Mouse (Mus musculus) heart, embryonic 12.5 days (tissue): ENCODE results near the gene Pigh. TPM values are rescaled to one million over a fixed set of nuclear protein-coding genes. Genes with fewer than 3 reads are reported as not detected.

Source experiments
- ATAC-seq: fragments of 200-750 bp; cut with Nextera tagmentation; 2 replicates; pipeline ENCODE4 v1.8.0; 2017; ENCODE audit warnings: moderate TSS enrichment, moderate library complexity; ENCODE audit not compliant: insufficient number of reproducible peaks, low FRiP score
- H3K27ac ChIP-seq: fragments of 300-500 bp; sonication (generic); 2 replicates; pipeline ENCODE4 v1.5.1; 2016; ENCODE audit warnings: mild to moderate bottlenecking, moderate library complexity; ENCODE audit not compliant: poor library complexity, severe bottlenecking
- H3K27me3 ChIP-seq: fragments of 300-500 bp; sonication (generic); replicated peaks from 2 replicates; pipeline ENCODE4 v1.6.1; 2016; ENCODE audit warnings: mild to moderate bottlenecking, moderate library complexity
- H3K36me3 ChIP-seq: fragments of 300-500 bp; sonication (generic); 2 replicates; pipeline ENCODE4 v1.6.1; 2016; ENCODE audit warnings: mild to moderate bottlenecking, moderate library complexity
- H3K4me1 ChIP-seq: fragments of 300-500 bp; sonication (generic); replicated peaks from 2 replicates; pipeline ENCODE4 v1.6.1; 2016; ENCODE audit warnings: mild to moderate bottlenecking
- H3K4me2 ChIP-seq: fragments of 300-500 bp; sonication (generic); 2 replicates; pipeline ENCODE4 v1.6.1; 2016; ENCODE audit warnings: mild to moderate bottlenecking, moderate library complexity
- H3K4me3 ChIP-seq: fragments of 300-500 bp; sonication (generic); 2 replicates; pipeline ENCODE4 v1.5.1; 2016; ENCODE audit warnings: mild to moderate bottlenecking
- H3K9ac ChIP-seq: fragments of 300-500 bp; sonication (generic); 2 replicates; pipeline ENCODE4 v1.6.1; 2016; ENCODE audit warnings: mild to moderate bottlenecking, moderate library complexity
- H3K9me3 ChIP-seq: fragments of 300-500 bp; sonication (generic); replicated peaks from 2 replicates; pipeline ENCODE4 v1.6.1; 2016; ENCODE audit warnings: mild to moderate bottlenecking, moderate library complexity
- WGBS: fragments of 180-500 bp; shearing (Covaris S2); methylation state at CpG from one replicate; pipeline ENCODE4 v1.1.7; 2016; 5-methylcytosine and 5-hydroxymethylcytosine counted together
- polyA plus RNA-seq: library from polyadenylated mRNA; unstranded; fragments of >200 nt; fragmentation: Nextera tagmentation; extraction: Ambion mirVana; gene quantifications from 2 replicates; pipeline ENCODE4 v1.2.1, GENCODE M21; 2016

Gene Pigh
- polyA plus RNA-seq, 1 experiment from 2014 or later, result 16.8 TPM

DNA sequence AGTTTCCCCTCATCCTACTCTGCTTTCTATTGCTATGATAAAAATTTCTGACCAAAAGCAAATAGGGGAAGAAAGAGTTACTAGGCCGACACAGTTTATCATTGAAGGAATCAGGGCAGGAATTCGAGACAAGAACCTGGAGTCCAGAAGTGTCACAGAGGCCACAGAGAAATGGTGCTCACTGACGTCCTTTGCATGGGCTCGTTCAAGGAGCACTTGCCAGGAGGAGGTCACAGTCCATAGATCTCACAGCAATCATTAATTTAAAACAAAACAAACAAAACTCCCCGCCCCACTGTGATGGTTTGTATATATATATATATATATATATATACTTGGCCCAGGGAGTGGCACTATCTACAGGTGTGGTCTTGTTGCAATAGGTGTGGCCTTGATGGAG is 15.9 kb upstream of the Pigh start:
- H3K9me3 ChIP-seq, result 0 out of 2 replicates have a peak, but pooled peaks cover 6% of the 10 kb centered on the region
- peaks cover 9% of the 10 kb centered on the region; the same call in 1 of the 2 replicates for H3K4me1 ChIP-seq
- no peak for ATAC-seq
- WGBS, result 86% methylated on average over 5 of the region's 5 CpGs
- H3K4me3 ChIP-seq, result no peak overlapping the region
- no peak overlapping the region for H3K27ac ChIP-seq
- H3K27me3 ChIP-seq, result no peaks in the 10 kb centered on the region
- no peaks in the 10 kb centered on the region for H3K36me3 ChIP-seq
- H3K4me2 ChIP-seq, result no peak overlapping the region
- no peak overlapping the region for H3K9ac ChIP-seq

DNA sequence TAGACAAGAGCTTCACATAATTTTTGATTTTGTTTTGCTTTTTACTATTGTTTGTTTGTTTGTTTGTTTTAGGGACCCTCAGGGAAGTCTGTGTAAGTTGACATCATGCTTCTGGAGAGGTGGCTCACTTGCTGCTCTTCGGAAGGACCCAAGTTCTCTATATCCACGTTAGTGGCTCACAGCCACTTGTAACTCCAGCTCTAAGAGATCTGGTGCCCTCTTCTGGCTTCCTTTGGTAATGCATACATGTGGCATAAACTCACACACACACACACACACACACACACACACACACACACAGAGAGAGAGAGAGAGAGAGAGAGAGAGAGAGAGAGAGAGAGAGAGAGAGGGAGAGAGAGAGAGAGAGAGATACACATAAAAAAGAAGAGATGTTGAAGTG is 15.1 kb upstream of the Pigh start:
- H3K36me3 ChIP-seq, result no peaks in the 10 kb centered on the region
- H3K9ac ChIP-seq, result no peak overlapping the region
- 63% methylated on average over 2 of the region's 2 CpGs for WGBS
- no peak overlapping the region for H3K4me3 ChIP-seq
- H3K27ac ChIP-seq, result no peak overlapping the region
- H3K9me3 ChIP-seq, result 0 out of 2 replicates have a peak, but pooled peaks cover 6% of the 10 kb centered on the region
- H3K27me3 ChIP-seq, result no peaks in the 10 kb centered on the region
- peaks cover 9% of the 10 kb centered on the region; the same call in 1 of the 2 replicates for H3K4me1 ChIP-seq
- ATAC-seq, result no peak
- H3K4me2 ChIP-seq, result no peak overlapping the region

DNA sequence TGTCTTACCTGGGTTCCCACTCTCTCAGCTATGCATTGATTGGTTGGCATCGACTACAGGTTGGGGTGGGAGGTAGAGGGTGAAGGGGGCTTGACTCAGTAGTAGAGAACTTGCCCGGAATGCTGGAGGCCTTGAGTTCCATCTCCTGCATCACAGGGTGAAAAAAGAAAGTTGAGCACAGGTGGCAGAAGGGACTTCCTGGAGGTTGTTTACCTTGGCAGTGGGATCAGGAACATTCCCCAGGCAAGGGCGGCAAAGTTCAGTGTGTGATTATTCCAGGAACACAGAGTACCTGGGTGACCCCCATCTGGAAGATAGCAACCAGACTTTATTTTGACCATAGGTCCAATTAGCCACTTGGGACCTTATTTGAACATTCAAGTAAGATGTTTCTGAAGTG is 14.3 kb upstream of the Pigh start:
- Histone ChIP-seq H3K36me3 (no peaks in the 10 kb centered on the region), H3K4me3 (no peak overlapping the region), H3K4me2 (no peak overlapping the region), H3K27me3 (no peaks in the 10 kb centered on the region), H3K4me1 (peaks cover 9% of the 10 kb centered on the region; the same call in 1 of the 2 replicates), H3K9me3 (0 out of 2 replicates have a peak, but pooled peaks cover 6% of the 10 kb centered on the region), H3K9ac (no peak overlapping the region), H3K27ac (no peak overlapping the region)
- WGBS, result 72% methylated on average over 3 of the region's 3 CpGs
- no peak for ATAC-seq

DNA sequence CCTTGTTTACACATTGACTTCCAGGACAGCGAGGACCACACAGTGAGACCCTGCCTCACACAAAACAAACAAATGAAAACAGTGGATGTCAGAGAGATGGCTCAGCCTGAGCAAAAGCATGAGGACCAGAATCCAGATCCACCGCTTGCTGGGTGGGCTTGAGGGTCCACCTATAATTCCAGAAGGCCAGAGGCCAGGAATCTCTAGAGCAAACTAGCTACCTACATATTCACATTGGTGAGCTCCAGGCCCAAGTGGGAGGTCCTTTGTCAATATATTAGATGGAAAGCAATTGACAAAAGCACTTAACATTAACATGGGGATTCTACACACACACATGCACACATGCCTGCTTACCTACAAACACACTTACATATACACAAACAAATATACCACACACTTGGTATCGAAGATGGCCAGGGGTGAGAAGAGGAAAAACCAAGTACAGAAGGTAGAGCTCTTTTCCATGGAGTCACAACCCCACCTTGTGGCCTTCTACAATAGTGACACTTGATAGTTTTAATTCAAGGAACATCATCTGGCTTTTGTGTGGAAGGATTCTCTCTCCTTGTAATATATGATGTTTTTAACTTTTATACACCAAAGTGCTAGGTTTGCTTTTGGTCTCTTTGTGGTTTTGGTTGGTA is 7.8 kb upstream of the Pigh start:
- Histone ChIP-seq H3K4me1 (peaks cover 9% of the 10 kb centered on the region; the same call in 1 of the 2 replicates), H3K27me3 (no peaks in the 10 kb centered on the region), H3K9me3 (no peaks in the 10 kb centered on the region), H3K4me2 (no peak overlapping the region), H3K36me3 (no peaks in the 10 kb centered on the region), H3K4me3 (no peak overlapping the region), H3K9ac (no peak overlapping the region), H3K27ac (no peak overlapping the region)
- no peak for ATAC-seq
- WGBS, result 44% methylated on average over 3 of the region's 3 CpGs

DNA sequence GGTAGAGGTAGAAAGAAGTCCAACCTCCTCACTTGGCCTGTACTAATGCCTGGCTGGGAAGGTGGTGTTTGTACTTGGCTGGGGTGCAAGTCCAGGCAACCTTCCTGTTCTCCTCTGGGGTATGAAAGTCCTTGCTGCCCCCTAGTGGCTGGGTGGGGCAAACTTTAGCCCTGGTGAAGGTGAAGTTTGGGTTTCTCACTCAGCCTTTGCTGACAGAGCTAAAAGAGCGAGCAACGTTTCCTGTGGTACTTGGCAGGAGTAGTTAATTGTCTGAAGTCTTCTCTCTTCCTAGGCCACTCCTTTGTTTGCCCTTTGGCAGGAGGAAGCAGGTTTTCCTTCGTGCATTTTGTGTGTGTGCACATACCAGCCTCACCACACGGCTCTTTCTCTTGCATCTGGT is 3.1 kb upstream of the Pigh start:
- 37% methylated on average over 4 of the region's 4 CpGs for WGBS
- no peaks in the 10 kb centered on the region for H3K36me3 ChIP-seq
- H3K4me1 ChIP-seq, result no peaks in the 10 kb centered on the region
- H3K9ac ChIP-seq, result no peak overlapping the region
- no peak overlapping the region for H3K27ac ChIP-seq
- H3K4me3 ChIP-seq, result no peak overlapping the region
- H3K9me3 ChIP-seq, result no peaks in the 10 kb centered on the region
- ATAC-seq, result no peak
- H3K27me3 ChIP-seq, result no peaks in the 10 kb centered on the region
- H3K4me2 ChIP-seq, result no peak overlapping the region

DNA sequence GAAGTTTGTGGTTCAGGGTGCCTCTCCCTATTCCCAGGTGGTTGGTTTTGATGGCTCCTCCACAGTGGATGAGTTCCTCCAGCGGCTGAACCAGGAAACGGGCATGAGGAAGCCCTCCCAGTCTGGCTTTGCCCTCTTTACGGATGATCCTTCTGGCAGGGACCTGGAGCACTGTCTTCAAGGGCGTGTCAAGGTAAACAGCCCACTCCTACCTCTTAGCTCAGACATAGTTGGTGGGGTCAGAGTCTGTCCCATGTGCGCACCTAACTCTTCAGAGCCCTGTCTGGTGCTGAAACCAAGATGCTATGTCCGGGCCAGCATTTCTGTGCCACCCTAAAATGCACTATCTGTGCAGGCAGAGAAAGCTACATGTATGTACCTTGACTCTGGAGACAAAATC is 16.1 kb downstream of the Pigh start:
- Histone ChIP-seq H3K27ac (no peak overlapping the region), H3K36me3 (peaks cover 95% of the 10 kb centered on the region), H3K4me3 (no peak overlapping the region), H3K4me1 (no peaks in the 10 kb centered on the region), H3K4me2 (no peak overlapping the region), H3K27me3 (no peaks in the 10 kb centered on the region), H3K9me3 (no peaks in the 10 kb centered on the region), H3K9ac (no peak overlapping the region)
- no peak for ATAC-seq
- 84% methylated on average over 6 of the region's 6 CpGs for WGBS

DNA sequence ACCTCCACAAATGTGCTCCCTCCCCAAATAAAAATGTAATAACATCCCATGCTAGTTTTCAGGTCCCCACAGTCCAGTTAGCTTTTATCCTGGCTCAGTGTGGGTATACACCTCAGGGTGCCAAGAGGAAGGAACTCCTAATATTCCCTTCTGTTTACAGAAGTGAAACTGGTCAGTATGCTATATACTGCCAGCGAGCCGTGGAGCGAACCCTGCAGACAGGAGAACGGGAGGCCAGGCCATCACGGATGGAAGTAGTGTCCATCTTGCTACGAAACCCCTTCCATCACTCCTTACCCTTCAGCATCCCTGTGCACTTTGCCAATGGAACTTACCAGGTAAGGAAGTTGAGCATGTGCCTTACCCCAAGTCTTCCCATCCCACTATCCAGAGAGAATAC is 16.9 kb downstream of the Pigh start:
- no peaks in the 10 kb centered on the region for H3K27me3 ChIP-seq
- H3K36me3 ChIP-seq, result peaks cover 95% of the 10 kb centered on the region
- 86% methylated on average over 6 of the region's 6 CpGs for WGBS
- H3K9ac ChIP-seq, result no peak overlapping the region
- H3K4me1 ChIP-seq, result no peaks in the 10 kb centered on the region
- no peak overlapping the region for H3K4me2 ChIP-seq
- no peak overlapping the region for H3K4me3 ChIP-seq
- H3K27ac ChIP-seq, result no peak overlapping the region
- no peak for ATAC-seq
- no peaks in the 10 kb centered on the region for H3K9me3 ChIP-seq

DNA sequence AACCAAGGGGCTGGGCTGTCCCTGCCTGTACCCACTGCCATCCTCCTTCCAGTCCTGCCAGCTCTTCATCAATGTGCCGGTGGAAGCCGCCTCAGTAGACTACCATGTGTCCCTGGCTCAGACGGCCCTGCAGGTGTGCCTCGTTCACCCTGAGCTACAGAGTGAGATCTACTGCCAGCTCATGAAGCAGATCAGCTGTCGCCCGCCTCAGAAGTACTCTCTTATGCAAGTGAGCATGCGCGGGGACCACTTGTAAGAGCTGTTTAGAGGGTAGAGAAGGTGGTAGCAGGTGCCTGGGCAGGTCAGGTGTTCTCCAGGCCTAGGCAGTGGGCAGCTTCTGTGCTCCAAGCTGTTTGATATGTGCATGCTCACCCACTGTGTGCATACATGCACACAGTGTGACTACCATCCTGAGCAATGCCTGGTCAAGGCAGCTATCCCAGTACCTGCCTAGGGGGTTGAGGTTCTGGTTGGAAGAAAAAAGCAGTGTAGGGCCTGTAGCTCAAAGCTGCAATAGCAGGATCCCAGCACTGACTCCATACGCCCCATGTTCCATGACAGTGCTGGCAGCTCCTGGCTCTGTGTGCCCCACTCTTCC is 18.6 kb downstream of the Pigh start:
- no peak for ATAC-seq
- WGBS, result 86% methylated on average over 9 of the region's 9 CpGs
- H3K27me3 ChIP-seq, result no peaks in the 10 kb centered on the region
- no peak overlapping the region for H3K27ac ChIP-seq
- no peak overlapping the region for H3K4me3 ChIP-seq
- no peaks in the 10 kb centered on the region for H3K4me1 ChIP-seq
- H3K36me3 ChIP-seq, result peaks cover 86% of the 10 kb centered on the region
- no peak overlapping the region for H3K9ac ChIP-seq
- H3K9me3 ChIP-seq, result no peaks in the 10 kb centered on the region
- H3K4me2 ChIP-seq, result no peak overlapping the region

DNA sequence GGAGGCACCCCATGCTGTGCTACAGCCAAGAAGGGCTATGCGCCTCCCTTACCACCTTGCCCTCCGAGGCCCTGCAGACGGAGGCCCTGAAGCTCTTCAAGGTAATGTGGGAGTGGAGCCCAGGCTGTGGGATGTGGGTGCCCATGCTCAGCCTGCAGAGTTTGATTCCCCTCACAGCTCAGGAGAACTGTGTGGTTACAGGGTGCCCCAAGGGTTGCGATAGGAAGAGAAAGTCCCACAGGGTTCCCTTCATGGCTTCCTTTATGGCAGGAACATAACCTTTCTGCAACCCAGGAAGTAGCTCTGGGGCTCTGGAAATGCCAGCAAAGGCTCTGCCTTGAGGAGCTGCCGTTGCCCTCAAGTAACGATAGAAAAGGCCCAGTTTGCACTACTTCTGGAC is 19.5 kb downstream of the Pigh start:
- no peak for ATAC-seq
- Histone ChIP-seq H3K9me3 (no peaks in the 10 kb centered on the region), H3K4me1 (no peaks in the 10 kb centered on the region), H3K4me2 (no peak overlapping the region), H3K36me3 (peaks cover 85% of the 10 kb centered on the region), H3K9ac (no peak overlapping the region), H3K27me3 (no peaks in the 10 kb centered on the region), H3K4me3 (no peak overlapping the region), H3K27ac (no peak overlapping the region)
- 81% methylated on average over 6 of the region's 6 CpGs for WGBS

DNA sequence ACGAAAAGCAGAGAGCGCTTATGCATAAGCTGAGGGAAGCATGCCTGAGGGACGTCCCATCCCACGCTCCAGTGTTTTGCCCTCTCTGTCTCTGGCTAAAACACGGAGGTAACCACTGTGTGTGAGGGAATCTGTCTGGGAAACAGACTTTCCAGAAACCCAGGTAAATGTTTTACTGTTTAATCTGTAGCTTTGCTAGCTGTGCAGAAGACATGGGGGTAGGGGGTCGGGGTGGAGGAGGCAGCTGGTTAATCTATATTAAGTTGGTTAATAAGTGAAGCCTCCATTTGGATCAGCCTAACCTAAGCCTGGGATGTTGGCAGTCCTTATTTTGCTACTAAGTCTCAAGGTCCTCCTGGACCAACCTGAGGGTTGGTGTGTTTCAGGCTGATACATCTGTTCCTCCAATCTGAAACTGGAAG is 20.3 kb downstream of the Pigh start:
- Histone ChIP-seq H3K27me3 (no peaks in the 10 kb centered on the region), H3K4me3 (no peak overlapping the region), H3K27ac (no peak overlapping the region), H3K36me3 (peaks cover 86% of the 10 kb centered on the region), H3K9ac (no peak overlapping the region), H3K4me2 (no peak overlapping the region), H3K4me1 (no peaks in the 10 kb centered on the region), H3K9me3 (no peaks in the 10 kb centered on the region)
- no peak for ATAC-seq
- WGBS, result 82% methylated on average over 6 of the region's 6 CpGs

DNA sequence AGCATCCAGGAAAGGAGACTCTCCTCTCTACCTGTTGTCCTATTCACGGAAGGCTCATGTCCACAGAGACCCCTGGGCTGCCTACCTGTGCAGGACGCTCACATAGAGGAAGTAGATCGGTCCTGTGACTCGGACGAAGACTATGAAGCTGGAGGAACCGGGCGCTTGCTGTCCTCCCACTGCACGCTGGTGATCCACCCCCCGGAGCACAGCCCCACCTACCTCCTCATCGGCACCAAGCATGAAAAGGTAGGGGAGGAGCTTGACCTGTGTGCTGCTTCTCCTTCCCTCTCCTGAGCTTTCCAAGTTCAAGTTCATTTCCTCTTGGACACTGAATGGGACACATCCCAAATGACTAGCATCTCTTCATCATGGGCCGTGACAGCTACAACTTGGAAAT is 21.1 kb downstream of the Pigh start:
- no peak overlapping the region for H3K4me3 ChIP-seq
- H3K27me3 ChIP-seq, result no peaks in the 10 kb centered on the region
- no peak overlapping the region for H3K4me2 ChIP-seq
- H3K9ac ChIP-seq, result no peak overlapping the region
- no peaks in the 10 kb centered on the region for H3K9me3 ChIP-seq
- no peak for ATAC-seq
- 88% methylated on average over 11 of the region's 11 CpGs for WGBS
- H3K27ac ChIP-seq, result no peak overlapping the region
- peaks cover 85% of the 10 kb centered on the region for H3K36me3 ChIP-seq
- H3K4me1 ChIP-seq, result no peaks in the 10 kb centered on the region

DNA sequence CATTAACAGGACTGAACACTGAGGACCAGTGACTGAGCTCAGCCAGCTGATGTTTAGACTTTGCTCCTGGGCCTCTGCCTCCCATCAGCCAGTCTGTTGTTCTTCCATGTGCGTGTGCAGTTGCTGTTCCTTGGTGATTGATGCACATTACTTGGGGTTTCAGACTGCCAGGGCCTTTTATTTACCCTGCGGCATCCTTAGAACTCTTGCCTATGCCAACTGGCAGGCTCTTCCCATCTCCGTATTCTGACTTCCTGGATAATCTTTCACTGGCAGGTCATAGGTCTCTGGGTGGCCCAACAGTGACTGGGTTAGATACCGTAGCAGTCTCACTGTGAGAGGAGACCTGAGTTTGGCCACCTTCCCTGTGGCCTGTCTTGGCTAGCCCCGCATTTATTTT is 21.9 kb downstream of the Pigh start:
- no peak overlapping the region for H3K27ac ChIP-seq
- no peaks in the 10 kb centered on the region for H3K9me3 ChIP-seq
- peaks cover 80% of the 10 kb centered on the region for H3K36me3 ChIP-seq
- no peaks in the 10 kb centered on the region for H3K27me3 ChIP-seq
- ATAC-seq, result no peak
- H3K4me1 ChIP-seq, result no peaks in the 10 kb centered on the region
- no peak overlapping the region for H3K4me3 ChIP-seq
- H3K4me2 ChIP-seq, result no peak overlapping the region
- no peak overlapping the region for H3K9ac ChIP-seq
- 80% methylated on average over 5 of the region's 5 CpGs for WGBS
